Mouse (Mus musculus) adrenal gland, postnatal 14 days (tissue): Measurements from ENCODE around the gene Mga. TPM values are rescaled to one million over a fixed set of nuclear protein-coding genes. Genes with fewer than 3 reads are reported as not detected.

Experiments
- DNase-seq: peaks from one replicate; pipeline ENCODE4 v3.0.0; 2021; ENCODE audit warnings: mixed read lengths
- long read RNA-seq, 2 experiments: library from polyadenylated mRNA; stranded (forward); transcript quantifications; one replicate each; pipeline ENCODE4 v2.0.0; 2021
- total RNA-seq: library from RNA; stranded (reverse); gene quantifications from 2 replicates; pipeline ENCODE4 v1.2.3, GENCODE M21; 2021

Mga gene
- 46.9 and 56.9 TPM in 2 replicates for total RNA-seq
- long read RNA-seq, experiment 1, partial matches to known transcripts = 0 of 2 reads
- long read RNA-seq, experiment 1, other reads (novel, unspliced or antisense) = 2 of 2 reads
- long read RNA-seq, experiment 2, partial matches to known transcripts = 3 of 5 reads
- long read RNA-seq, experiment 2, other reads (novel, unspliced or antisense) = 2 of 5 reads

- peak; percentile 97 for DNase-seq
These were observed at the start of gene Mga for GRCm38 (mm10) chr2:119897090-119897732. TSS of gene Mga (plus strand) at chr2:119897228.

GRCm38 (mm10) chr2:119853811-119854210, 43.2 kb upstream of the Mga start:
- DNase-seq = no peak

DNA sequence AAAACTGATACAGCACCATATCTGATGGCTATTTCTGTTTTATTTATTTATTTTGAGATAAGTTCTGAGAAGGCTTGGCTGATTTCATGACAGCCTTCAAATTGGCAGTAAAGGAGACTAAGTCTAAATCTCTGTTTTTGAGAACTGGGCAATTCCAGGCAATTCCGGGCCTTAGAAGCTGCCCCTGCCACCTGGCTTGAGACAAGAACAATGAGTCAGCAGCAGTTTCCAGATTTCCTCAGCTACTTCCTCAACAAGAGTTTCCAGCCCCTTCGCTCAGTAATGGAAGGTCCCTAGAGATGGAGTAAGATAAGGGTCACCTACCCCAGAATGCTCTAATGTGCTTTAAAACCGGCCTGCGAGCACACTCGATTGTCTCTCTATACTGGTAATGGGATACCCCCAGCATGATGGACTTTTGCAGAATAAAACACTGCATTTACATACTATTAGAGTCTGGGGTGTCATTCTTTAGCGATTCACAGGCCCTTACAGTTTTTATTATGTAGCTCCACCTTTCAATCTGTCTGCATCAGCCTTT, 41.6 kb upstream of the Mga start:
- DNase-seq = no peak

- DNase-seq = no peak
These were observed 39.7 kb upstream of the Mga start for GRCm38 (mm10) chr2:119857341-119857740.

- DNase-seq = no peak
These were observed 32.5 kb upstream of the Mga start for GRCm38 (mm10) chr2:119864484-119864883.

DNA sequence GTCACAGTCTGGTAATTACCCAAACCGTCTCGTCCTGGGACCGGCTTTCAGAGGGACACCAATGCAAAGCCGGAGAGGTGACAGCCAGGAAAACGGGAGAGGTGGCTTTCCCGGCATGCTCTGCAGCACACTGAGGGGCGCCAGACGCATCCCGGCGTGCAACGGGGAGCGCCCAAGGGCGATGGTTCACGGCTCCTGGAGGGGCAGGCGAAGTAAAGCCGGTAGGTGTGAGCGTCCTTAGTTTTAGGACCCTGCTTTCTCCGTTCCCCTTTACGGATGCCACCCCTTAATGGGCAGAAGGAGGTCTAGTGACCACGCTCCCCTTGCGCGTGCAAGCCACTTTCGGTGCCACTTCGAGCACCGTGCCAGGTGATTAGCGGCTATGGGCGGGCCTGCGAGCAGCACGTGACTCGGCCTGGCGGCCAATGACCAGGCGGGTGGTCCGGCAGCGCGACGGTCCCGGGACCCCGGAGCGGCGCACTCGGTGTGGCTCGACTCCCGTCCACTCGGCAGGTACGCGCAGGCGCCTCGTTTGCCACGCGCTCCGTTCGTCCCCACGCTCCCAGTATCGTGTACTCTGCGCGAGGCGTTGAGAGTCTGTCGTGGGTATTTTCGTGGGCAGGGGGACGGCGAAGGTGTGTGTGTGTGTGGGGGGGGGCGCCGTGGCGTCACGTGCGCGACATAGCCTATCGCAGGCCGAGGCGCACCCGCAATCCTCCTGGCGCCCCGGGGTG, 24.5 kb upstream of the Mga start:
- peak; percentile 77 for DNase-seq

DNA sequence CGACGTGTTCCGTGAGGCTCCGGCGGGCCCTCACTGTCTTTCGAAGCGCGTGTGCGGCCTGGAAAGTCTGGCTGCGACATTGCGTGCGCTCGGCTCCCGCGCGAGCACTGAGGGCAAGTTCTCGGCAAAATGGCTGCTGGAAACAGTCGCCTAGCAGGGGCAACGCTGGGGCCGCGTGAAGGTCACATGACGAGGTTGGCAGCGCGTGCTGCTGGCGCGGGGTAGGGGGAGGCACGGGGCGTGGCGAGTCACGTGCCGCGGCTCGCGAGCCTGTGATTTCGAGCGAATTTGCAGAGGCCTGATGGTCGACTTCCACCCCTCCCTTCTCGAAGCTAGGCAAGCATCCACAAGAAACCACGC, 23.9 kb upstream of the Mga start:
- peak; percentile 90 for DNase-seq

GRCm38 (mm10) chr2:119875981-119876380, 21.0 kb upstream of the Mga start:
- DNase-seq = no peak

DNA sequence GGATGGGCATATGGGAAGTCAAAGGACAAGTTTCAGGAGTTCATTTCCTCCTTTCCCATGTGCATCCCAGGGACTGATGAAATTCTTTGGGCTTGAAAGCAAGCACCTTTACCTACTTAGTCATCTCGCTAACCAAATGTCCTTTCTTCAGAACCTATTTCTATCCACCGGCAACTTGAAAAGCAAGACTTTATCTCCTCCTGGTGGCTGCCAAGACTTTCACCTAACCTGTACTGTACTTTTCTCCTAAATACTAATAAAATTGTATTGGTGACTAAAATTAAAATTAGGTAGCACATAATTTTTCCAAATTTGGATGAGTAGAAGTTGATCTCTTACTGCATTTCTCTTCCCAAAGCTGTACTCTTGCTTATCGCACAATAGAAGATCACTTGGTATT, 9.8 kb upstream of the Mga start:
- DNase-seq = no peak

DNA sequence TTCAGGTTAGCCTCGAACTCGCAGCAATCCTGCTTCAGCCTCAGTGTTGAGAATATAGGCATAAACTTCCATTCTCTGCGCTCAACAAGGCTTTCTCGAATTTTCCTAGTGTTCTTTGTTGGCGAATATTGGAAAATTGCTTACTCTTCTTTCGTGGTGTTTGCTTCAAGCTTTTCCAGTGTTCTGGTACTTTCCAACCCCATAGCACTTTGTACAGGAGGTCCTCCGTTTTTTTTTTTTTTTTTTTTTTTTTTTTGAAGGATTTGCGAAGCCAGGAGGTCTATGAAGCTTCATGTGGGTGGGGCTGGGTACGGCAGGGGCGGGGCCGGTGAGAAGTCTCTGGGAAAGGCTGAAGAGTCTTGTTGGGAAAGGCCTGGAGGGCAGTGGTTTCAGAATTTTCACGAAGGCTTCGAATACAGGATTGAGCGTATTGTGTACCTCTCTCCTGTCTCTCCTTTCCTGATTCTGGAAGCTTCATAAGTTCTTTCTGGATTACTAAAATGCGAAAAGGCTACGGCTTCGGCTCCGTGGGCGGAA, 407 bp upstream of the Mga start:
- no peak for DNase-seq

- DNase-seq = peak; percentile 82
These were observed 1.1 kb downstream of the Mga start for GRCm38 (mm10) chr2:119898141-119898594.

GRCm38 (mm10) chr2:119916007-119916406, 19.0 kb downstream of the Mga start:
- no peak for DNase-seq

- no peak for DNase-seq
These were observed 20.8 kb downstream of the Mga start for GRCm38 (mm10) chr2:119917631-119918369.

DNA sequence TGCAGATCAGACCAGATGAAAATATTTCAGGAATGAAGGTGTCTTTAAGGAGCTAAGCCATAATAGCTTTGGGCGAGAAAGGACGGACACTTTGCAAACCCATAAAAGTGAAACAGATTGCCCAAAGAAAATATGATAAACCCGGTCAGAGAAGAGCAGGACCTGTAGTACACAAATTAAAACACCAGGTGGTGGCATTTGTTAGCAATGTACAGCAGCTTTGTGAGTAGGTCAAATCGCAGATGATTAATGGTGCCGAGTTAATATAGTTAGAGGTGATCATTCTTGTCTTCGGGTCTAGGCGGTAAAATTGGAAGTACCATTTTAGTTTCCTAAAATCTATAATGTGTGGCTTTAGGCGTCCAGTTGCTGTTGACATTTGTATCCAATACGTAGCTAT, 73.5 kb downstream of the Mga start:
- peak; percentile 65 for DNase-seq

DNA sequence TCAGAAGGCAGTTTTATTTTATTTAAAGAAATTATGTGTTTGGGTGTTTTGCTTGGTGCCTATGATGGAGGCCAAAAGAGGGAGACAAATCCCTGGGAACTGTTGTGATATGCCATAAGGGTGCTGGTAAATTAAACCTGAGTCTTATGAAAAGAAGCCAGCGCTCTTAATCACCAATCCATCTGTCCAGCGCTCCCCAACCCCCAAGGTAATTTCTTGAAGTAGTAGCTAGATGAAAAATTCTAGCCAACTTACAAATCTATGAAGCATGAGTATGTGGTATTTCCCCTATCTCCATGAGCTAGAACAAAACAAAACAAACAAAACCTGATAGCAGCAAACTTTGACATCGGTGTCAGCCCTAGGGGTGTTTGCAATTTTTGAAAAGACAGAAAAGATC, 74.3 kb downstream of the Mga start:
- no peak for DNase-seq

- peak; percentile 98 for DNase-seq
These were observed 75.0 kb downstream of the Mga start for GRCm38 (mm10) chr2:119971837-119972536.

GRCm38 (mm10) chr2:119972537-119972879, 75.5 kb downstream of the Mga start, which contains the start of gene Mapkbp1:
TSS of gene Mapkbp1 (plus strand) at chr2:119972699.
- no peak for DNase-seq

DNA sequence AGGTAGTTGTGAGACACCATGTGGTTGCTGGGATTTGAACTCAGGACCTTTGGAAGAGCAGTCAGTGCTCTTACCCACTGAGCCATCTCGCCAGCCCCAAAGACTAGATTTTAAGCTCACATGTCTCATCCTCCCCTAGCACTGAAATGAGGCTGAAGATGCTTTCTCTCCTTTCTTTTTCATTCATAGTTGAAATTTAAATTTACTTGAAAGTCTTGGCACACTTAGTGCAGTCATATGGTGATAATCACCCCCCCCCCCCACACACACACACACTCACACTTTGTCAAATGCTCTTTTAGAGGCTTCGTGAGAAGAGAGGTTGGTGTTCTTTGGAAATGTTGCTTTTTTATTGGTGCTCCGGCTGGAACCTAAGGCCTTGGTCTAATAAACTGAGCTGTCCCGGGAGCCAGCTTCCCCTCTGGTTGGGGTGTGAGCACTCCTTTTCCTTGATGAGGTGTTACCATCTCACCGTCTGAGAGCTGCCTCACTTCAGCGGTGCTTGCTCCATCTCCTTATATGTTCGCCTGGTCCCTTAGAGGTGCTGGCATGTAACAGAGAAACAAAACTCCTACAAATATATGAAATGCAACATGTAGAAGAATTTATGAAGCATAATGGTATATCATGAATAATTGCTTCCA, 83.4 kb downstream of the Mga start:
- DNase-seq = no peak

GRCm38 (mm10) chr2:119981631-119982030, 84.6 kb downstream of the Mga start:
- DNase-seq = no peak

GRCm38 (mm10) chr2:119985871-119986270, 88.8 kb downstream of the Mga start:
- DNase-seq = no peak

- DNase-seq = no peak
These were observed 89.3 kb downstream of the Mga start for GRCm38 (mm10) chr2:119986369-119986768.
